Mouse (Mus musculus) spleen, postnatal 10 days (tissue): Measurements from ENCODE around the gene Ncoa4.
"Not testable (repeated sequence)": the region's sequence is repeated elsewhere in the genome, so short reads cannot be mapped to it uniquely, and the experiment has no call there.

Experiments used
- DNase-seq, 2 experiments: peaks; one replicate each; pipeline ENCODE4 v3.0.0; 2021 to 2022; ENCODE audit warnings: low spot score in 2 of 2

The Ncoa4 gene

GRCm38 (mm10) chr14:32193557-32193956 is 33.9 kb downstream of the Ncoa4 start:
- DNase-seq, result not testable (repeated sequence)

DNA sequence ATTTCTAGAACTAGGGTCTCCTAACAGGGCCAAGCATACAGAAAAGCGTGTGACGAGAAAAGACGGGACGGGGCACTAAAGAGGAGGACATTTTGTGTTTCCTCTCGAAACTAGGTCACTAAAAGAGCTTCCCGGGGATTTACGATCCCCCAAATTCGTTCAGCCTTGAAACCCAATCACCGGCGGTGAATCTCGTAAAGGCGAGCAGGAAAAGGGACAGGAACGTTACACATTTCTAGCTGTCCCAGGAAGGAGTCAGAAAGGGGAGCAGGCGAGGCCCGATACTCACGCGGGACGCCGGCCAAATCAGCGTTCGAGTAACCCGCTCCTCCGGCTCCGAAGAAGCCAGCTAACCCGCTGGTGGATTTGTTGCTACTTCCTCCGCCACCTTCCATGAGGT is 41.7 kb downstream of the Ncoa4 start:
- no peak for DNase-seq

DNA sequence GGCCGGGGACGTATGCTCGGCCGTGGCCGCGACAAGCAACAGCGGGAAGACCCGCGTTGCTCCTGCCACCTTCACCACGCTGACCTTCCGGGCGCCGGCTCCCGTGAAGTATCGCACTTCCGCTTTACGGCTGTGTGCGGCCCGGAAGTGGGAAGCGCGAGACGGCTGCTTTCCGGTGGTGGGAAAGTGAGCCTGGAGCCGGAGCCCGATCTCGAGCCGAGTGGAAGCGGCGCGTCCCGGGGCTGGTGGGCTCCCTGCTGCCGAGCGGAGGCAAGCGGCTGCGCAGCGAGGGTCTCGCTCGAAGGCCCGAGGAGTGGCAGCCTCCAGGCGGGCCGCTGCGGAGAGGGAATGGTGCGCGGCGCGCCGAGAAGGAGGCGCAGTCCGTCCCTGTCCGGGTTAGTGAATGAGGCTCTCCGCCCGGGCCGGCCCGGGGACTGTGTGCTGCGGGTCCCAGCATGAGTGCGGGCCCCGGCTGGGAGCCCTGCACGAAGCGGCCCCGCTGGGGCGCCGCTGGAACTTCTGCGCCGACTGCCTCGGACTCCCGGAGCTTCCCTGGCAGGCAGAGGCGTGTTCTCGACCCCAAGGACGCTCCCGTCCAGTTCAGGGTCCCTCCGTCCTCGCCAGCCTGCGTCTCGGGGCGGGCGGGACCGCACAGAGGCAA is 42.3 kb downstream of the Ncoa4 start, which contains the start of the genes Timm23 and Parg:
TSS of gene Timm23 (minus strand) at position 108 of the 661 bp plus-strand sequence.
TSS of gene Parg (plus strand) at position 159 of the 661 bp plus-strand sequence.
- DNase-seq, result peak; percentile 78 to 90

GRCm38 (mm10) chr14:32226601-32227000 is 66.9 kb downstream of the Ncoa4 start:
- no peak for DNase-seq

DNA sequence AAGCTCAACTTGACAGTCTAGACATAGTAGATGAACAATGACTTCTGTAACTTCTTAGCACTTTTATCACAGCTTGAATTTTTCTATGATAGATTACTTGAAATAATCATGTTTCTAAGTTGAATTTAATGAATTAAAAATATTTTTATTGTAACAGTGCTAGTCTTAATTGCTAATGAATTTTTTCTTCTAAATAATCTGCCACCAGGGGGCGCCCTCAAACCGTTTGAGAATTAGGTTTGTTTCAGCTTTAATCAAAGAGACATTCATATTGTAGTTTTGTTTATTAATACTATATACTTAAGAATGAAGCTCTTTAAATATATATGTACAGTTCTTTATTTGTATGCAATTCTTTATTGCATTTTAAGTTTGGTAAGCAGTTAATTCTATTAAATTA is 69.3 kb downstream of the Ncoa4 start:
- DNase-seq, result peak; percentile 58 to 80
